Mouse (Mus musculus) liver, adult 2 months (tissue): Measurements from ENCODE around the gene Selenof.

Source experiments
- CTCF ChIP-seq: fragments of 200-500 bp; IDR thresholded peaks from 2 replicates; pipeline ENCODE4 v1.5.1; 2011; ENCODE audit warnings: low read depth, low read length, control low read depth
- POLR2A ChIP-seq: fragments of 200-500 bp; IDR thresholded peaks from 2 replicates; pipeline ENCODE4 v1.6.1; 2011; ENCODE audit warnings: low read length, control low read depth; ENCODE audit not compliant: insufficient read depth; ENCODE audit errors: extremely low read depth

GRCm38 (mm10) chr3:144628915-144629230, 58.8 kb downstream of the Selenof start:
- TF ChIP-seq CTCF: no peak
- TF ChIP-seq POLR2A: no peak
